In the genomic region with DNA sequence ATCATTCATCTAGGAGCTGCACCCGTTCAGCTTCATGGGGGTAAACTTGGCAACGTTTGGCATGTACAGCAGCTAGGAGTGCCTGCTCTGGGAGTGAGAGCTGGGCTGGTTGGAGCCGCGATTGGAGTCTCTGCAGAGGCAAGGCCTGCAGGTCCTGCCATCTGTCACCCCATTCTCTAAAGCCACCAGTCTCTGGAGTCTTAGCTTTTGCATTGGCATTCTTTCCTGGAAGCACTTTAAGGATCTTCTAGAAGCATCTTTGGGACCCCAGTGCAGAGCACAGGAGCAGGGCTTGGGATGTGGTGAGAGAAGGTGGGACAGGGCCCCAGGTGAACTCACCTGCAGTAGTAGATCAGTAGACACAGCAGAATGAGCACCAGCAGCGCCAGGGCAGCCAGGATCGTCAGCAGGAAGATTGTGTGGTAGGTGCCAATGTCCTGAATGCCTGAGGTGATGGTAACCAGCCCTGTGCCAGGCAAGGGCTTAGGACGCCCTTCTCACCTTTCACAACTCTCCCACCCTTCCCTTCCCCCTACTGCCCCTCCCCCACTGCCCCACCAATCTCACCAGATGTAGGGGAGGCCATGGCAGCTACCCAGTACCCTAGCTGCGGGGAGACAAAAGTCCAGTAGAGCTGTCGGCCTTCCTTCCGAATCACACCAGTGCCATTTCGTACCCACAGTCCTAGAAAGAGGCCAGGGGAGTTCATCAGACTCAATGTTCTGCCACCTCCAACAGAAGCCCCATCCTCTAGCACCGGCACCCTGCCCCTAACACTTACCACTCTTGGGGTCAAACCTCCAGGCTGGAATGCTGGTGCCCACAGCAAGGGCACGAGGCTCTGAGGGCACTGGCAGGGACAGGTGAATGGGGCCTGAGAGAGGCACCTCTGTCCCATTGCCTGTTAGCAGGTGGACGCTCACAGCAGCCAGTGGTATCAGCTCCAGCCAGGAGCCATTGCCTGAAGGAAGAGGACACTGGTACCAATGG, we compare ENCODE assay signal across 13 mouse cellular contexts. TPM values are rescaled to one million over a fixed set of nuclear protein-coding genes. Genes with fewer than 3 reads are reported as not detected.
DNase-seq lines count a peak whose midpoint lies in the region; ATAC-seq and TF ChIP-seq lines count a peak whose summit lies in the region.
"Had no signal": no experiment of that assay in that cellular context is flagged by ENCODE, and none has a peak within 500 bp of the region (broad histone marks: within the 10 kb centered on the region; RNA-seq: fewer than 3 reads in every experiment).

No protein-coding gene starts in this region.

- H3K36me3 ChIP-seq in intestine, embryonic 15.5 days = peaks cover 22% of the 10 kb centered on the region
- H3K36me3 ChIP-seq in intestine, postnatal 0 days (ENCODE audit: control insufficient read depth, insufficient read depth) = peaks cover 32% of the 10 kb centered on the region
- peaks cover 23% of the 10 kb centered on the region for H3K36me3 ChIP-seq in E14TG2a.4 (ENCODE audit: insufficient read depth, low read length)
- peaks cover 89% of the 10 kb centered on the region for H3K36me3 ChIP-seq in embryonic facial prominence, embryonic 14.5 days (ENCODE audit: control insufficient read depth, insufficient read depth, low read length)

- H3K4me2 ChIP-seq in intestine, embryonic 15.5 days (replicated peaks) = peak overlapping the region; percentile 96; the same call in 1 of the 2 replicates
- H3K4me2 ChIP-seq in intestine, postnatal 0 days (replicated peaks; ENCODE audit: low read depth) = no peak overlapping the region
- 0 out of 2 replicates have a peak overlapping the region, but pooled peaks have one; percentile 84 for H3K4me2 ChIP-seq in embryonic facial prominence, embryonic 14.5 days (ENCODE audit: low read depth, low read length)

- H3K27me3 ChIP-seq in intestine, embryonic 15.5 days (replicated peaks) = 0 out of 2 replicates have a peak, but pooled peaks cover 6% of the 10 kb centered on the region
- 0 out of 2 replicates have a peak, but pooled peaks cover 11% of the 10 kb centered on the region for H3K27me3 ChIP-seq in intestine, postnatal 0 days (replicated peaks; ENCODE audit: control insufficient read depth, insufficient read depth, low read length)
- peaks cover 40% of the 10 kb centered on the region for H3K27me3 ChIP-seq in E14TG2a.4 (ENCODE audit: insufficient read depth, low read length)
- no peaks in the 10 kb centered on the region for H3K27me3 ChIP-seq in embryonic facial prominence, embryonic 14.5 days (replicated peaks; ENCODE audit: control insufficient read depth, insufficient read depth, low read length)

- peaks cover 21% of the 10 kb centered on the region for H3K4me1 ChIP-seq in intestine, embryonic 15.5 days (replicated peaks)
- peaks cover 6% of the 10 kb centered on the region; the same call in 1 of the 2 replicates for H3K4me1 ChIP-seq in intestine, postnatal 0 days (replicated peaks; ENCODE audit: control insufficient read depth, insufficient read depth, low read length)
- H3K4me1 ChIP-seq in E14TG2a.4 (replicated peaks; ENCODE audit: low read depth, low read length) = peaks cover 65% of the 10 kb centered on the region
- H3K4me1 ChIP-seq in embryonic facial prominence, embryonic 14.5 days (ENCODE audit: control insufficient read depth, insufficient read depth, low read length) = peaks cover 13% of the 10 kb centered on the region

- H3K27ac ChIP-seq in intestine, embryonic 15.5 days = no peak overlapping the region
- no peak overlapping the region for H3K27ac ChIP-seq in intestine, postnatal 0 days (ENCODE audit: low read depth, low read length)
- no peak overlapping the region for H3K27ac ChIP-seq in embryonic facial prominence, embryonic 14.5 days (replicated peaks; ENCODE audit: low read depth, low read length)
- H3K27ac ChIP-seq: kidney, postnatal 0 days; liver, embryonic 14.5 days; macrophage; stomach, postnatal 0 days had no signal

- H3K9ac ChIP-seq in intestine, embryonic 15.5 days = no peak overlapping the region
- no peak overlapping the region for H3K9ac ChIP-seq in intestine, postnatal 0 days (ENCODE audit: low read depth, low read length)
- no peak overlapping the region for H3K9ac ChIP-seq in embryonic facial prominence, embryonic 14.5 days (ENCODE audit: low read depth, low read length)
- H3K9ac ChIP-seq: liver, embryonic 14.5 days had no signal

- no peak overlapping the region for H3K4me3 ChIP-seq in intestine, embryonic 15.5 days (replicated peaks)
- H3K4me3 ChIP-seq in intestine, postnatal 0 days (ENCODE audit: low read depth, low read length) = no peak overlapping the region
- peak overlapping the region; percentile 90 for H3K4me3 ChIP-seq in E14TG2a.4 (replicated peaks; ENCODE audit: low read length)
- no peak overlapping the region for H3K4me3 ChIP-seq in embryonic facial prominence, embryonic 14.5 days (ENCODE audit: low read depth, low read length)

- no peak for ATAC-seq in intestine, embryonic 15.5 days
- ATAC-seq in intestine, postnatal 0 days = no peak
- no peak for ATAC-seq in embryonic facial prominence, embryonic 14.5 days (ENCODE audit: low read depth)

- TF ChIP-seq CTCF in intestine, postnatal 0 days (IDR thresholded peaks at IDR 0.05; ENCODE audit: low read depth) = no peak
- TF ChIP-seq CTCF in E14TG2a.4 (conservative IDR thresholded peaks at IDR 0.05; ENCODE audit: low read length) = no peak

- peak; percentile 92 for DNase-seq in brain, adult 2 months (ENCODE audit: low read depth, low spot score)
- no peak for DNase-seq in embryonic facial prominence, embryonic 14.5 days (ENCODE audit: low spot score)
- no peak for DNase-seq in kidney, adult 8-10 months
- DNase-seq in gastrocnemius, postnatal 4 days (ENCODE audit: low spot score in 2 of 2) = no peak
- DNase-seq: heart, postnatal 36 days had no signal

- H3K9me3 ChIP-seq in intestine, embryonic 15.5 days = no peaks in the 10 kb centered on the region
- H3K9me3 ChIP-seq in intestine, postnatal 0 days (ENCODE audit: control insufficient read depth) = no peaks in the 10 kb centered on the region
- H3K9me3 ChIP-seq in E14TG2a.4 (ENCODE audit: low read length) = no peaks in the 10 kb centered on the region
- no peaks in the 10 kb centered on the region for H3K9me3 ChIP-seq in embryonic facial prominence, embryonic 14.5 days (ENCODE audit: control insufficient read depth, low read length)

- 84% methylated on average over 14 of the region's 14 CpGs for WGBS in intestine, embryonic 15.5 days
- 81% methylated on average over 14 of the region's 14 CpGs for WGBS in intestine, postnatal 0 days
- WGBS in embryonic facial prominence, embryonic 14.5 days = 80% methylated on average over 14 of the region's 14 CpGs

RNA-seq across cellular contexts. Expression of gene Fam171a2, which starts 8.1 kb away (rescaled TPM):
- polyA plus RNA-seq in intestine, embryonic 15.5 days (2015; fragmentation: Nextera tagmentation; extraction: Ambion mirVana) = 3.2 and 3.5 TPM in 2 replicates
- 1.7 and 1.8 TPM in 2 replicates for polyA plus RNA-seq in intestine, postnatal 0 days (2015; fragmentation: Nextera tagmentation; extraction: Ambion mirVana)
- polyA plus RNA-seq in embryonic facial prominence, embryonic 14.5 days (2014; fragmentation: Nextera tagmentation; extraction: Ambion mirVana) = 6.8 and 10.7 TPM in 2 replicates
- 10 to 100 TPM; 27.4 to 43.6 TPM for total RNA-seq in gastrocnemius, postnatal 4 days (2021)
- polyA plus RNA-seq: macrophage had no signal

RNA-seq across cellular contexts. Expression of gene Grn, which starts 9.3 kb away (rescaled TPM):
- 156 and 171 TPM in 2 replicates for polyA plus RNA-seq in intestine, embryonic 15.5 days (2015; fragmentation: Nextera tagmentation; extraction: Ambion mirVana)
- 339 and 382 TPM in 2 replicates for polyA plus RNA-seq in intestine, postnatal 0 days (2015; fragmentation: Nextera tagmentation; extraction: Ambion mirVana)
- polyA plus RNA-seq in embryonic facial prominence, embryonic 14.5 days (2014; fragmentation: Nextera tagmentation; extraction: Ambion mirVana) = 121 and 129 TPM in 2 replicates
- total RNA-seq in gastrocnemius, postnatal 4 days (2021) = 100 to 1,000 TPM; 129 to 130 TPM

RNA-seq across cellular contexts. Expression of gene Itga2b, which starts 30.5 kb away (rescaled TPM):
- polyA plus RNA-seq in intestine, embryonic 15.5 days (2015; fragmentation: Nextera tagmentation; extraction: Ambion mirVana) = 3.3 and 5.1 TPM in 2 replicates
- polyA plus RNA-seq in intestine, postnatal 0 days (2015; fragmentation: Nextera tagmentation; extraction: Ambion mirVana) = 2.5 and 2.6 TPM in 2 replicates
- 6.0 and 6.6 TPM in 2 replicates for polyA plus RNA-seq in embryonic facial prominence, embryonic 14.5 days (2014; fragmentation: Nextera tagmentation; extraction: Ambion mirVana)
- 1 to 10 TPM; 3.2 to 4.7 TPM for total RNA-seq in gastrocnemius, postnatal 4 days (2021)

RNA-seq across cellular contexts. Expression of gene Slc25a39, which starts 31.6 kb away (rescaled TPM):
- 305 and 329 TPM in 2 replicates for polyA plus RNA-seq in intestine, embryonic 15.5 days (2015; fragmentation: Nextera tagmentation; extraction: Ambion mirVana)
- polyA plus RNA-seq in intestine, postnatal 0 days (2015; fragmentation: Nextera tagmentation; extraction: Ambion mirVana) = 283 and 296 TPM in 2 replicates
- polyA plus RNA-seq in embryonic facial prominence, embryonic 14.5 days (2014; fragmentation: Nextera tagmentation; extraction: Ambion mirVana) = 190 and 194 TPM in 2 replicates
- 10 to 100 TPM; 54.5 to 66.3 TPM for total RNA-seq in gastrocnemius, postnatal 4 days (2021)

RNA-seq across cellular contexts. Expression of gene Rundc3a, which starts 46.2 kb away (rescaled TPM):
- polyA plus RNA-seq in intestine, embryonic 15.5 days (2015; fragmentation: Nextera tagmentation; extraction: Ambion mirVana) = 8.7 and 10.8 TPM in 2 replicates
- polyA plus RNA-seq in intestine, postnatal 0 days (2015; fragmentation: Nextera tagmentation; extraction: Ambion mirVana) = 5.2 and 5.3 TPM in 2 replicates
- polyA plus RNA-seq in embryonic facial prominence, embryonic 14.5 days (2014; fragmentation: Nextera tagmentation; extraction: Ambion mirVana) = 7.1 and 7.8 TPM in 2 replicates
- 1 to 10 TPM; 1.3 to 1.4 TPM for total RNA-seq in gastrocnemius, postnatal 4 days (2021)
- total RNA-seq: gastrocnemius, adult 18-20 months had no signal
